Mouse (Mus musculus) hindbrain, postnatal 0 days (tissue): Measurements from ENCODE around the gene Gm36864. TPM values are rescaled to one million over a fixed set of nuclear protein-coding genes. Genes with fewer than 3 reads are reported as not detected.
"Not testable (repeated sequence)": the region's sequence is repeated elsewhere in the genome, so short reads cannot be mapped to it uniquely, and the experiment has no call there.

Source experiments
- ATAC-seq: fragments of 200-750 bp; cut with Nextera tagmentation; 2 replicates; pipeline ENCODE4 v1.8.0; 2017; ENCODE audit warnings: mild to moderate bottlenecking, moderate TSS enrichment, moderate library complexity
- DNase-seq: peaks from one replicate; pipeline ENCODE4 v3.0.0-alpha.2; 2015; ENCODE audit warnings: low spot score
- H3K27ac ChIP-seq: fragments of 300-500 bp; sonication (generic); 2 replicates; pipeline ENCODE4 v1.5.1; 2014; ENCODE audit warnings: mild to moderate bottlenecking
- H3K27me3 ChIP-seq: fragments of 300-500 bp; sonication (generic); 2 replicates; pipeline ENCODE4 v1.6.1; 2014; ENCODE audit warnings: low read length, mixed read lengths; ENCODE audit not compliant: insufficient read depth
- H3K36me3 ChIP-seq: fragments of 300-500 bp; sonication (generic); 2 replicates; pipeline ENCODE4 v1.6.1; 2014; ENCODE audit warnings: low read length, mixed read lengths; ENCODE audit not compliant: insufficient read depth
- H3K4me1 ChIP-seq: fragments of 300-500 bp; sonication (generic); 2 replicates; pipeline ENCODE4 v1.6.1; 2014; ENCODE audit warnings: antibody characterized with exemption, low read length, mixed read lengths; ENCODE audit not compliant: insufficient read depth
- H3K4me2 ChIP-seq: fragments of 300-500 bp; sonication (generic); 2 replicates; pipeline ENCODE4 v1.6.1; 2014; ENCODE audit warnings: low read depth, mild to moderate bottlenecking, low read length, moderate library complexity, mixed read lengths
- H3K4me3 ChIP-seq: fragments of 300-500 bp; sonication (generic); 2 replicates; pipeline ENCODE4 v1.5.1; 2014; ENCODE audit warnings: low read length
- H3K9ac ChIP-seq: fragments of 300-500 bp; sonication (generic); replicated peaks from 2 replicates; pipeline ENCODE4 v1.6.1; 2014; ENCODE audit warnings: mild to moderate bottlenecking, low read length, moderate library complexity, mixed read lengths
- H3K9me3 ChIP-seq: fragments of 300-500 bp; sonication (generic); 2 replicates; pipeline ENCODE4 v1.6.1; 2016; ENCODE audit warnings: low read length, mixed read lengths
- CTCF ChIP-seq: IDR thresholded peaks from 2 replicates; pipeline ENCODE4 v1.5.1; 2016; ENCODE audit warnings: antibody characterized with exemption, control low read depth, low read depth
- WGBS: fragments of 180-500 bp; shearing (Covaris S2); extraction: QIAGEN DNeasy Blood & Tissue Kit; methylation state at CpG from one replicate; pipeline ENCODE4 v1.1.7; 2014; 5-methylcytosine and 5-hydroxymethylcytosine counted together
- polyA plus RNA-seq: library from polyadenylated mRNA; unstranded; fragments of >200 nt; fragmentation: Nextera tagmentation; extraction: Ambion mirVana; gene quantifications from 2 replicates; pipeline ENCODE4 v1.2.1, GENCODE M21; 2015
- total RNA-seq: library from RNA; depleted of rRNA; stranded (reverse); fragments of >200 nt; gene quantifications from 2 replicates; pipeline ENCODE4 v1.2.3, GENCODE M21; 2014; rRNA removed

Gm36864 gene
- total RNA-seq (not detected in 2 replicates), polyA plus RNA-seq (not detected in 2 replicates)

DNA sequence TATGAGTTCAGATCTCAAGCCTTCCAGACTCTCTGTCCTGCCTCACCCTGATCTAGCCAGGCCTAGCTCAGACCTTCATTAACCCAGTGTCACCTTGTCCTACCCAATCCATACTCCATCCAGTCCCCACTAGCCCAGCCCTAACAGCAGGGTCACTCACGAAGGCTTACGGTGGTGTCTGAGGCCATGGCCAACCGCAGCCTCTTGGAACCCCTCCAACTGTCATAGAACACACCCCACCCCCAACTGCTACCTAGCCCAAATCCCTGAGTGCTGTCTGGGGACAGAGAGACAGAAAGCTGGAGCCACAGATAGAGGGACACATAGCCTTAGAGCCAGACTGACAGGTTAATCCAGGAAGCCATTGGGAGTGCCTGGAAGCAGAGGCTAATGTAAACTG lies at the start of gene Gm36864:
Gene Gm36864 (plus strand): TSS at position 269 of the 400 bp plus-strand sequence.
- DNase-seq (no peak), ATAC-seq (no peak)
- H3K4me1 ChIP-seq: no peaks in the 10 kb centered on the region
- H3K27ac ChIP-seq: no peak within 1 kb of the TSS
- no peak within 1 kb of the TSS for H3K4me2 ChIP-seq
- no peaks in the 10 kb centered on the region for H3K36me3 ChIP-seq
- no peak within 1 kb of the TSS for H3K9ac ChIP-seq
- TF ChIP-seq CTCF: no peak
- H3K4me3 ChIP-seq: no peak within 1 kb of the TSS
- no peaks in the 10 kb centered on the region for H3K9me3 ChIP-seq
- WGBS: 53% methylated on average over 3 of the region's 3 CpGs
- H3K27me3 ChIP-seq: no peaks in the 10 kb centered on the region

DNA sequence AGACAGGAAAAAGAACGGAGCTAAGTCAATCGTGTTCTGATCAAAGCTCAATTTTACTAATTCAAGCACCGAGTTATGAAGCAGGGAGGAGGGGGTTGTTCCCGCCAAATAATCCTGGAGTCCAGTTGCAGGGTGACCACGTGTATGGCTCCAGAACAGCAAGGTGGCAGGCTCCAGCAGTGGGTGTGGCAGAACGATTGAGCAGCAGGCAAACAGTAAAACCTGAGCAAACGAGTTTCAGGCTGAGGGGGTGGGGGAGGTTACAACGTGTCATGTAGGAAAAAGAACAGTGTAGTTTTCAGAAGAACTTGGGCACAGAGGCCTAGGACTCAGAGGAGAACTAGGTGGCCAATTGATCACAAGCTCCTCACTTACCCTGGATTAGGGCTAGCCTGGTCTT lies 49.5 kb upstream of the Gm36864 start:
- H3K4me1 ChIP-seq, H3K4me3 ChIP-seq, H3K9me3 ChIP-seq, ATAC-seq, DNase-seq, H3K4me2 ChIP-seq, H3K27me3 ChIP-seq, H3K9ac ChIP-seq, H3K27ac ChIP-seq, H3K36me3 ChIP-seq: not testable (repeated sequence)
- WGBS: 76% methylated on average over 8 of the region's 8 CpGs

DNA sequence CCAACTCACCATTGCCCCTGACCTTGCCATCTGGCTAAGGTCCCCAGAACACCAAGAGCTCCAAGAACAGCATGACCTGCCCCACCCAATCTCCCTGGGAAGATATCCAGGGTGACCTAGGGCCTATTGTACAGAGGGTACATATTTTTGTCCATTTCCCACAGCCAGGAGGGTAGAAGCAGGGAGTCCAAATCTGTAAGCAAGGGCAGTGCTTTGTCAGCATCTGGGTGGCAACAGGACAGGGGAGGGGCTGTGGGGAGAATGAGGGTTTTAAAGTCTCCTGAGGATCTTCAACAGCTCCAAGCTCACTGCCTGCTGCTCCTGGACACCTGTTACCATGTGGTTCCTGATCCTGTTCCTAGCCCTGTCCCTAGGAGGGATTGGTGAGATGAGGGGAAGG lies 48.0 kb upstream of the Gm36864 start, which contains the start of gene Klk1b24:
Gene Klk1b24 (plus strand): TSS at position 301 of the 400 bp plus-strand sequence.
- DNase-seq, H3K4me2 ChIP-seq, H3K27ac ChIP-seq, H3K36me3 ChIP-seq, H3K9ac ChIP-seq, H3K9me3 ChIP-seq, H3K4me1 ChIP-seq, H3K27me3 ChIP-seq, ATAC-seq, H3K4me3 ChIP-seq: not testable (repeated sequence)

GRCm38 (mm10) chr7:44193466-44193865 lies 42.5 kb upstream of the Gm36864 start:
- not testable (repeated sequence) for H3K27ac ChIP-seq, ATAC-seq, DNase-seq, H3K4me1 ChIP-seq, H3K36me3 ChIP-seq, H3K9ac ChIP-seq, H3K4me2 ChIP-seq, H3K4me3 ChIP-seq, H3K9me3 ChIP-seq, H3K27me3 ChIP-seq
- WGBS: 92% methylated on average over 1 of the region's 1 CpGs

DNA sequence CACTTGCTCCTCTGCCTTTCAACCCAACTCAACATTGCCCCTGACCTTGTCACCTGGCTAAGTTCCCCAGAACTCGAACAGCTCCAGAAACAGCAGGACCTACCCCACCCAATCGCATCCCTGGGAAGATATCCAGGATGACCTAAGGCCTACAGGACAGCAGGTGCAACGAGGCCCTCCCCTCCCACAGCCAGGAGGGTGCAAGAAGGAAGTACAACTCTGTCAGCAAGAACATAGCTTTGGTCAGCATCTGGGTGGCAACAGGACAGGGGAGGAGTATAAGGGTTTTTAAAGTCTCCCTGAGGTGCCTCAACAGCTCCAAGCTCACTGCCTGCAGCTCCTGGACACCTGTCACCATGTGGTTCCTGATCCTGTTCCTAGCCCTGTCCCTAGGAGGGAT lies 38.1 kb upstream of the Gm36864 start, which contains the start of gene Klk1b3:
Gene Klk1b3 (plus strand): TSS at position 301 of the 400 bp plus-strand sequence.
- WGBS: 62% methylated on average over 3 of the region's 3 CpGs

DNA sequence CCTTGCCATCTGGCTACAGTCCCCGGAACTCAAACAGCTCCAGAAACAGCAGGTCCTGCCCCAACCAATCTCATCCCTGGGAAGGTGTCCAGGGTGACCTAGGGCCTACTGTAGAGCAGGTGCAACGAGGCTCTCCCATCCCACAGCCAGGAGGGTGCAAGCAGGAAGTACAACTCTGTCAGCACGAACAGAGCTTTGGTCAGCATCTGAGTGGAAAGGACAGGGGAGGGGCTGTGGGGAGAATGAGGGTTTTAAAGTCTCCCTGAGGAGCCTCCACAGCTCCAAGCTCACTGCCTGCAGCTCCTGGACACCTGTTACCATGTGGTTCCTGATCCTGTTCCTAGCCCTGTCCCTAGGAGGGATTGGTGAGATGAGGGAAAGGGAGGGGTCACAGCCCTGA lies 28.8 kb upstream of the Gm36864 start, which contains the start of gene Klk1b4:
Gene Klk1b4 (plus strand): TSS at position 301 of the 400 bp plus-strand sequence.
- H3K27ac ChIP-seq, ATAC-seq, H3K36me3 ChIP-seq, DNase-seq, H3K9me3 ChIP-seq, H3K9ac ChIP-seq, H3K4me3 ChIP-seq, H3K27me3 ChIP-seq, H3K4me2 ChIP-seq, H3K4me1 ChIP-seq: not testable (repeated sequence)
- WGBS: 55% methylated on average over 3 of the region's 3 CpGs

More for the DNA sequence above, 38.1 kb upstream of the Gm36864 start, which contains the start of gene Klk1b3:
- no peak for TF ChIP-seq CTCF
- ATAC-seq (no peak), DNase-seq (no peak)
- no peak within 1 kb of the TSS for H3K4me2 ChIP-seq
- H3K9ac ChIP-seq: no peak within 1 kb of the TSS
- no peaks in the 10 kb centered on the region for H3K27me3 ChIP-seq
- H3K36me3 ChIP-seq: no peaks in the 10 kb centered on the region
- no peak within 1 kb of the TSS for H3K4me3 ChIP-seq
- no peak within 1 kb of the TSS for H3K27ac ChIP-seq
- no peaks in the 10 kb centered on the region for H3K9me3 ChIP-seq
- no peaks in the 10 kb centered on the region for H3K4me1 ChIP-seq

DNA sequence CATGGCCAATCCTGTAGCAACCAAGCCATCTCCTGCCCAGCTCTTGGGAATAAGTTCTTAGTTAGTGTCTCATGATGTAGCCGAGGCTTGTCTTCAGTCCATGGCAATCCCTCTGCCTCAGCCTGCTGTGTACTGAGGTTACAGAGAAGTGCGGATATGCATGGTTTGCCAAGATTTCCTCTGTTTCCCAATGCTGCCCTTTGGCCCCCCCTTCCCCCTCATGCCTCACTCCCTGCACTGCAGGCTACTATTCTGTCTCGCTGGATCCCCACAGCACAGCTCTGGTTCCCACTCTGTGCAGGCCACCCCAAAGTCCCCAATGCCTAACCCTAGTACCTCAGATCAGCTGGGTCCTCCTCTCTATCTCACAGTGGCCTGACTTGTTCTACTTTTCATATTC lies 27.7 kb upstream of the Gm36864 start:
- Histone ChIP-seq H3K4me1 (no peaks in the 10 kb centered on the region), H3K27me3 (no peaks in the 10 kb centered on the region), H3K4me3 (no peak overlapping the region), H3K9ac (no peak overlapping the region), H3K4me2 (no peak overlapping the region), H3K27ac (no peak overlapping the region), H3K36me3 (no peaks in the 10 kb centered on the region), H3K9me3 (no peaks in the 10 kb centered on the region)
- no peak for DNase-seq
- 83% methylated on average over 3 of the region's 3 CpGs for WGBS
- no peak for ATAC-seq
- no peak for TF ChIP-seq CTCF
